Mouse (Mus musculus) left cerebral cortex, postnatal 10 days (tissue): Measurements from ENCODE around the gene Fam50b. TPM values are rescaled to one million over a fixed set of nuclear protein-coding genes. Genes with fewer than 3 reads are reported as not detected.

Experiments used
- DNase-seq, 2 experiments: peaks; one replicate each; pipeline ENCODE4 v3.0.0; 2021 to 2022; ENCODE audit warnings: low spot score in 2 of 2, mixed read lengths in 1 of 2; ENCODE audit errors: extremely low spot score in 1 of 2
- intact Hi-C: fragments of 180-260 bp; cut with DNase I; formaldehyde crosslinking; loops from one replicate; pipeline ENCODE4 v1.15.1; 2025
- total RNA-seq, 2 experiments: library from RNA; stranded (reverse); gene quantifications; 2 replicates each; pipeline ENCODE4 v1.2.3; 2021

Gene Fam50b
- total RNA-seq, 2 experiments from 2014 or later, result not detected

GRCm38 (mm10) chr13:34733780-34734179 is 870 bp upstream of the Fam50b start:
- no peak for DNase-seq
- intact Hi-C loops, result no loop called here

- no peak for DNase-seq
- intact Hi-C loops, result no loop called here
Observed at GRCm38 (mm10) chr13:34737968-34738698, 3.5 kb downstream of the Fam50b start.

- intact Hi-C loops, result no loop called here
- DNase-seq, result no peak
Observed at GRCm38 (mm10) chr13:34738699-34738973, 4.0 kb downstream of the Fam50b start.

GRCm38 (mm10) chr13:34739071-34739470 is 4.4 kb downstream of the Fam50b start:
- no peak for DNase-seq
- intact Hi-C loops, result no loop called here

- no peak for DNase-seq
- intact Hi-C loops, result no loop called here
Observed at GRCm38 (mm10) chr13:34741254-34741653, 6.6 kb downstream of the Fam50b start.

GRCm38 (mm10) chr13:34741813-34742568 is 7.3 kb downstream of the Fam50b start:
- DNase-seq, result no peak
- intact Hi-C loops, result no loop called here

- intact Hi-C loops, result no loop called here
- no peak for DNase-seq
Observed at GRCm38 (mm10) chr13:34746811-34747210, 12.2 kb downstream of the Fam50b start.

GRCm38 (mm10) chr13:34748530-34748929 is 13.9 kb downstream of the Fam50b start:
- DNase-seq, result peak in 1 of 2 experiments; percentile 23
- intact Hi-C loops, result no loop called here

GRCm38 (mm10) chr13:34759202-34759601 is 24.6 kb downstream of the Fam50b start:
- no peak for DNase-seq

GRCm38 (mm10) chr13:34760518-34761287 is 26.1 kb downstream of the Fam50b start:
- DNase-seq, result no peak
- intact Hi-C loops, result no loop called here

More at GRCm38 (mm10) chr13:34759202-34759601, 24.6 kb downstream of the Fam50b start:
- intact Hi-C loops, result no loop called here

- intact Hi-C loops, result no loop called here
- DNase-seq, result no peak
Observed at GRCm38 (mm10) chr13:34762136-34762535, 27.5 kb downstream of the Fam50b start.

- DNase-seq, result no peak
- intact Hi-C loops, result no loop called here
Observed at GRCm38 (mm10) chr13:34762865-34763264, 28.2 kb downstream of the Fam50b start.

GRCm38 (mm10) chr13:34765269-34765668 is 30.6 kb downstream of the Fam50b start:
- intact Hi-C loops, result no loop called here
- DNase-seq, result no peak

GRCm38 (mm10) chr13:34766572-34766971 is 31.9 kb downstream of the Fam50b start:
- intact Hi-C loops, result no loop called here
- DNase-seq, result peak in 1 of 2 experiments; percentile 34

GRCm38 (mm10) chr13:34767527-34768292 is 33.1 kb downstream of the Fam50b start:
- DNase-seq, result peak in 1 of 2 experiments; percentile 38

GRCm38 (mm10) chr13:34776767-34777166 is 42.1 kb downstream of the Fam50b start:
- DNase-seq, result no peak
- intact Hi-C loops, result no loop called here

More at GRCm38 (mm10) chr13:34767527-34768292, 33.1 kb downstream of the Fam50b start:
- intact Hi-C loops, result no loop called here

- no peak for DNase-seq
- intact Hi-C loops, result no loop called here
Observed at GRCm38 (mm10) chr13:34780856-34781610, 46.4 kb downstream of the Fam50b start.

- no peak for DNase-seq
- intact Hi-C loops, result no loop called here
Observed at GRCm38 (mm10) chr13:34781611-34782009, 47.0 kb downstream of the Fam50b start.
